Mouse (Mus musculus) lung, embryonic 14.5 days (tissue): ENCODE measurements around the gene Skint5. TPM values are rescaled to one million over a fixed set of nuclear protein-coding genes. Genes with fewer than 3 reads are reported as not detected.
"Not testable (repeated sequence)": the region's sequence is repeated elsewhere in the genome, so short reads cannot be mapped to it uniquely, and the experiment has no call there.

ENCODE experiments used
- ATAC-seq: fragments of 200-750 bp; cut with Nextera tagmentation; 2 replicates; pipeline ENCODE4 v1.8.0; 2017; ENCODE audit warnings: mild to moderate bottlenecking, moderate TSS enrichment, moderate library complexity; ENCODE audit not compliant: insufficient read depth
- DNase-seq: peaks from one replicate; pipeline ENCODE4 v3.0.0-alpha.2; 2015
- H3K27ac ChIP-seq: fragments of 300-500 bp; sonication (generic); 2 replicates; pipeline ENCODE4 v1.5.1; 2014; ENCODE audit warnings: low read depth, mild to moderate bottlenecking, moderate library complexity
- H3K27me3 ChIP-seq: fragments of 300-500 bp; sonication (generic); 2 replicates; pipeline ENCODE4 v1.6.1; 2014; ENCODE audit warnings: low read length, control low read depth; ENCODE audit not compliant: insufficient read depth
- H3K36me3 ChIP-seq: fragments of 300-500 bp; sonication (generic); 2 replicates; pipeline ENCODE4 v1.6.1; 2014; ENCODE audit warnings: control low read depth; ENCODE audit not compliant: insufficient read depth
- H3K4me1 ChIP-seq: fragments of 300-500 bp; sonication (generic); 2 replicates; pipeline ENCODE4 v1.6.1; 2014; ENCODE audit warnings: antibody characterized with exemption, control low read depth; ENCODE audit not compliant: insufficient read depth
- H3K4me2 ChIP-seq: fragments of 300-500 bp; sonication (generic); 2 replicates; pipeline ENCODE4 v1.6.1; 2014; ENCODE audit warnings: mild to moderate bottlenecking
- H3K4me3 ChIP-seq: fragments of 300-500 bp; sonication (generic); 2 replicates; pipeline ENCODE4 v1.5.1; 2014; ENCODE audit warnings: low read depth, low read length
- H3K9ac ChIP-seq: fragments of 300-500 bp; sonication (generic); 2 replicates; pipeline ENCODE4 v1.6.1; 2014
- H3K9me3 ChIP-seq: fragments of 300-500 bp; sonication (generic); 2 replicates; pipeline ENCODE4 v1.6.1; 2016; ENCODE audit warnings: low read depth, low read length, control low read depth
- CTCF ChIP-seq: IDR thresholded peaks from 2 replicates; pipeline ENCODE4 v1.5.1; 2016; ENCODE audit warnings: antibody characterized with exemption, low read depth
- WGBS: fragments of 180-500 bp; shearing (Covaris S2); extraction: QIAGEN DNeasy Blood & Tissue Kit; methylation state at CpG from one replicate; pipeline ENCODE4 v1.1.7; 2014; 5-methylcytosine and 5-hydroxymethylcytosine counted together
- polyA plus RNA-seq: library from polyadenylated mRNA; unstranded; fragments of >200 nt; fragmentation: Nextera tagmentation; extraction: Ambion mirVana; gene quantifications from 2 replicates; pipeline ENCODE4 v1.2.1, GENCODE M21; 2014

Gene Skint5
- not detected in 2 replicates for polyA plus RNA-seq

- Histone ChIP-seq H3K9me3 (no peaks in the 10 kb centered on the region; the same call in 1 of the 2 replicates), H3K27ac (no peak within 1 kb of the TSS), H3K4me3 (no peak within 1 kb of the TSS), H3K4me1 (no peaks in the 10 kb centered on the region), H3K9ac (no peak within 1 kb of the TSS), H3K36me3 (no peaks in the 10 kb centered on the region), H3K4me2 (no peak within 1 kb of the TSS), H3K27me3 (no peaks in the 10 kb centered on the region)
- DNase-seq = no peak
- no peak for ATAC-seq
- 83% methylated on average over 3 of the region's 3 CpGs for WGBS
- TF ChIP-seq CTCF = no peak
Observed at GRCm38 (mm10) chr4:113999403-113999802, at the start of gene Skint5. Skint5 (minus strand) TSS chr4:113999503.

- DNase-seq (no peak), ATAC-seq (no peak)
- TF ChIP-seq CTCF = no peak
- H3K9ac ChIP-seq = no peak overlapping the region
- H3K9me3 ChIP-seq = peaks cover 5% of the 10 kb centered on the region; the same call in 1 of the 2 replicates
- H3K4me3 ChIP-seq = no peak overlapping the region
- no peak overlapping the region for H3K27ac ChIP-seq
- WGBS = 43% methylated on average over 1 of the region's 1 CpGs
- H3K4me2 ChIP-seq = no peak overlapping the region
- H3K4me1 ChIP-seq = no peaks in the 10 kb centered on the region
- no peaks in the 10 kb centered on the region for H3K27me3 ChIP-seq
- H3K36me3 ChIP-seq = no peaks in the 10 kb centered on the region
Observed at GRCm38 (mm10) chr4:113957343-113957742, 42.0 kb downstream of the Skint5 start.

- ATAC-seq (no peak), DNase-seq (no peak)
- Histone ChIP-seq H3K4me3 (no peak overlapping the region), H3K4me2 (no peak overlapping the region), H3K9me3 (no peaks in the 10 kb centered on the region), H3K4me1 (no peaks in the 10 kb centered on the region), H3K27ac (no peak overlapping the region), H3K36me3 (no peaks in the 10 kb centered on the region), H3K27me3 (no peaks in the 10 kb centered on the region), H3K9ac (no peak overlapping the region)
- WGBS = 55% methylated on average over 1 of the region's 1 CpGs
- no peak for TF ChIP-seq CTCF
Observed at GRCm38 (mm10) chr4:113764182-113764581, 235.1 kb downstream of the Skint5 start.

- Histone ChIP-seq H3K9ac (no peak overlapping the region), H3K27me3 (no peaks in the 10 kb centered on the region), H3K36me3 (no peaks in the 10 kb centered on the region), H3K27ac (no peak overlapping the region), H3K4me3 (no peak overlapping the region), H3K9me3 (no peaks in the 10 kb centered on the region), H3K4me1 (no peaks in the 10 kb centered on the region), H3K4me2 (no peak overlapping the region)
- WGBS = 45% methylated on average over 1 of the region's 1 CpGs
- DNase-seq (no peak), ATAC-seq (no peak)
- TF ChIP-seq CTCF = no peak
Observed at GRCm38 (mm10) chr4:113763684-113764083, 235.6 kb downstream of the Skint5 start.

GRCm38 (mm10) chr4:113448230-113448629 lies 551.1 kb downstream of the Skint5 start:
- not testable (repeated sequence) for DNase-seq, H3K27me3 ChIP-seq, ATAC-seq, H3K36me3 ChIP-seq, H3K4me3 ChIP-seq, H3K9me3 ChIP-seq, H3K27ac ChIP-seq, H3K4me1 ChIP-seq, H3K9ac ChIP-seq, H3K4me2 ChIP-seq
- WGBS = 68% methylated on average over 2 of the region's 2 CpGs

Other genes with a start within 250 kb of the Skint5 start
- gene Skint11, start 163.9 kb upstream of the Skint5 start, polyA plus RNA-seq = not detected in 2 replicates